Mouse (Mus musculus) megakaryocyte progenitor cell, adult 5-6 weeks (primary cell): ENCODE data around the gene Zfp445. TPM values are rescaled to one million over a fixed set of nuclear protein-coding genes. Genes with fewer than 3 reads are reported as not detected.
A peak's percentile ranks its signal among the peaks of the same experiment; 100 is the strongest.

Source experiments
- ATAC-seq: replicated peaks from 2 replicates; pipeline ENCODE4 v1.8.0; 2016; ENCODE audit warnings: mild to moderate bottlenecking, moderate TSS enrichment, inconsistent platforms; ENCODE audit not compliant: poor library complexity
- total RNA-seq, 2 experiments: library from RNA; stranded (forward) in 1 of 2; stranded (reverse) in 1 of 2; fragments of 157-497, 149-512 nt in 1 of 2; fragments of 200-1000 nt in 1 of 2; gene quantifications; 2 replicates each; pipeline versions ENCODE4 v1.2.3 to v1.2.4; 2015 to 2017

Zfp445 gene
- total RNA-seq, 2 experiments from 2014 or later: 35.6 to 56.0 TPM

GRCm38 (mm10) chr9:122837216-122837615 is 28.6 kb downstream of the Zfp445 start:
- ATAC-seq: no peak

- no peak for ATAC-seq
These were observed 29.0 kb downstream of the Zfp445 start for GRCm38 (mm10) chr9:122836790-122837189.

- ATAC-seq: no peak
These were observed 29.7 kb downstream of the Zfp445 start for GRCm38 (mm10) chr9:122836126-122836525.

- ATAC-seq: no peak
These were observed 35.9 kb downstream of the Zfp445 start for GRCm38 (mm10) chr9:122829826-122830380.

- ATAC-seq: no peak
These were observed 39.1 kb downstream of the Zfp445 start for GRCm38 (mm10) chr9:122826743-122827142.

GRCm38 (mm10) chr9:122823374-122824017 is 42.3 kb downstream of the Zfp445 start:
- no peak for ATAC-seq

GRCm38 (mm10) chr9:122815239-122815851 is 50.5 kb downstream of the Zfp445 start:
- ATAC-seq: no peak

- no peak for ATAC-seq
These were observed 51.0 kb downstream of the Zfp445 start for GRCm38 (mm10) chr9:122814775-122815174.

GRCm38 (mm10) chr9:122812386-122812785 is 53.4 kb downstream of the Zfp445 start:
- ATAC-seq: no peak

GRCm38 (mm10) chr9:122810212-122810611 is 55.6 kb downstream of the Zfp445 start:
- no peak for ATAC-seq

GRCm38 (mm10) chr9:122807186-122807585 is 58.6 kb downstream of the Zfp445 start:
- ATAC-seq: no peak

GRCm38 (mm10) chr9:122805845-122806341 is 59.9 kb downstream of the Zfp445 start:
- no peak for ATAC-seq

GRCm38 (mm10) chr9:122805053-122805844 is 60.6 kb downstream of the Zfp445 start, which contains the start of gene Tcaim:
TSS of gene Tcaim (plus strand) at chr9:122805539.
- peak; percentile 94 for ATAC-seq

Other genes starting within 250 kb of the Zfp445 start
- gene Topaz1, start 118.7 kb downstream of the Zfp445 start, total RNA-seq (2015): not detected in 2 replicates
- gene Topaz1, start 118.7 kb downstream of the Zfp445 start, total RNA-seq (2017): not detected in 2 replicates
- 4.0 and 4.9 TPM in 2 replicates for gene Tcaim, start 60.5 kb downstream of the Zfp445 start, total RNA-seq (2015)
- 6.8 and 8.3 TPM in 2 replicates for gene Tcaim, start 60.5 kb downstream of the Zfp445 start, total RNA-seq (2017)
- gene Gm35549, start 22.0 kb downstream of the Zfp445 start, total RNA-seq (2015): not detected in 2 replicates
- not detected in 2 replicates for gene Gm35549, start 22.0 kb downstream of the Zfp445 start, total RNA-seq (2017)
- 1.4 TPM in 2 replicates for gene Zkscan7, start 19.7 kb upstream of the Zfp445 start, total RNA-seq (2015)
- 1.6 and 2.2 TPM in 2 replicates for gene Zkscan7, start 19.7 kb upstream of the Zfp445 start, total RNA-seq (2017)
- 1.6 and 1.8 TPM in 2 replicates for gene Zfp105, start 57.1 kb upstream of the Zfp445 start, total RNA-seq (2015)
- 1.5 and 2.2 TPM in 2 replicates for gene Zfp105, start 57.1 kb upstream of the Zfp445 start, total RNA-seq (2017)
- gene 1110059G10Rik, start 85.0 kb upstream of the Zfp445 start, total RNA-seq (2015): 48.1 and 50.3 TPM in 2 replicates
- gene 1110059G10Rik, start 85.0 kb upstream of the Zfp445 start, total RNA-seq (2017): 18.7 and 23.9 TPM in 2 replicates
- gene Kif15, start 85.0 kb upstream of the Zfp445 start, total RNA-seq (2015): 132 and 145 TPM in 2 replicates
- gene Kif15, start 85.0 kb upstream of the Zfp445 start, total RNA-seq (2017): 343 and 401 TPM in 2 replicates
- gene Tmem42, start 155.3 kb upstream of the Zfp445 start, total RNA-seq (2015): 12.7 and 15.7 TPM in 2 replicates
- gene Tmem42, start 155.3 kb upstream of the Zfp445 start, total RNA-seq (2017): 8.5 and 8.7 TPM in 2 replicates
- not detected in 2 replicates for gene Tgm4, start 168.7 kb upstream of the Zfp445 start, total RNA-seq (2015)
- gene Tgm4, start 168.7 kb upstream of the Zfp445 start, total RNA-seq (2017): 0.04 TPM in 1 of 2 replicates, not detected in the other
- 48.4 and 58.5 TPM in 2 replicates for gene Zdhhc3, start 247.2 kb upstream of the Zfp445 start, total RNA-seq (2015)
- gene Zdhhc3, start 247.2 kb upstream of the Zfp445 start, total RNA-seq (2017): 46.8 and 48.4 TPM in 2 replicates
- gene Exosc7, start 247.2 kb upstream of the Zfp445 start, total RNA-seq (2015): 73.1 and 84.3 TPM in 2 replicates
- gene Exosc7, start 247.2 kb upstream of the Zfp445 start, total RNA-seq (2017): 99.3 and 118 TPM in 2 replicates